16 mouse cellular contexts compared by ENCODE assay signal in genomic region chr12:36313015-36313414, GRCm38 (mm10). TPM values are rescaled to one million over a fixed set of nuclear protein-coding genes. Genes with fewer than 3 reads are reported as not detected.
"Had no signal": no experiment of that assay in that cellular context is flagged by ENCODE, and none has a peak within 500 bp of the region (broad histone marks: within the 10 kb centered on the region; RNA-seq: fewer than 3 reads in every experiment).

No protein-coding gene starts in this region.

- H3K4me1 ChIP-seq: liver, embryonic 12.5 days had no signal

- H3K27me3 ChIP-seq: limb, embryonic 15.5 days; lung, embryonic 15.5 days; midbrain, embryonic 12.5 days had no signal

- H3K4me3 ChIP-seq: liver, embryonic 12.5 days; lung, embryonic 15.5 days; midbrain, embryonic 12.5 days had no signal

- ATAC-seq: intestine, embryonic 16.5 days; liver, embryonic 12.5 days; midbrain, embryonic 16.5 days had no signal

- H3K4me2 ChIP-seq: liver, embryonic 12.5 days had no signal

- H3K27ac ChIP-seq: layer of hippocampus, adult 2 months; liver, embryonic 12.5 days; lung, embryonic 15.5 days; midbrain, embryonic 12.5 days had no signal

- H3K9me3 ChIP-seq: limb, embryonic 15.5 days; liver, embryonic 12.5 days; lung, embryonic 15.5 days; midbrain, embryonic 12.5 days had no signal

- H3K36me3 ChIP-seq: limb, embryonic 15.5 days; liver, embryonic 12.5 days; lung, embryonic 15.5 days; midbrain, embryonic 12.5 days had no signal

- H3K9ac ChIP-seq: limb, embryonic 15.5 days; liver, embryonic 12.5 days; lung, embryonic 15.5 days; midbrain, embryonic 12.5 days had no signal

- DNase-seq: kidney, postnatal 4 days; lung, postnatal 14 days; right cerebral cortex, adult 18-20 months; thymus, adult 2 months; thymus, postnatal 25 days had no signal

RNA-seq across cellular contexts. Expression of gene Lrrc72, which starts 59.8 kb away (rescaled TPM):
- polyA plus RNA-seq: intestine, embryonic 16.5 days; kidney, embryonic 16.5 days; limb, embryonic 15.5 days; liver, embryonic 12.5 days; liver, embryonic 16.5 days; lung, embryonic 15.5 days; midbrain, embryonic 12.5 days; neural tube, embryonic 14.5 days; thymus, adult 2 months; urinary bladder, adult 2 months had no signal
